Mouse (Mus musculus) spleen, adult 2 months (tissue): ENCODE results near the gene Epyc.

Source experiments
- CTCF ChIP-seq: fragments of 200-500 bp; IDR thresholded peaks from 2 replicates; pipeline ENCODE4 v1.5.1; 2011; ENCODE audit warnings: mild to moderate bottlenecking, inconsistent platforms; ENCODE audit not compliant: insufficient read depth, insufficient read length, insufficient replicate concordance; ENCODE audit errors: extremely low read depth
- POLR2A ChIP-seq: fragments of 200-500 bp; IDR thresholded peaks from 2 replicates; pipeline ENCODE4 v1.6.1; 2011; ENCODE audit warnings: low read depth, low read length, inconsistent platforms

- TF ChIP-seq CTCF, result no peak
- TF ChIP-seq POLR2A, result no peak
Measured at GRCm38 (mm10) chr10:97704562-97704961, 60.7 kb downstream of the Epyc start.
